Mouse (Mus musculus): ENCODE measurements around the gene Ccpg1os.

Gene Ccpg1os

DNA sequence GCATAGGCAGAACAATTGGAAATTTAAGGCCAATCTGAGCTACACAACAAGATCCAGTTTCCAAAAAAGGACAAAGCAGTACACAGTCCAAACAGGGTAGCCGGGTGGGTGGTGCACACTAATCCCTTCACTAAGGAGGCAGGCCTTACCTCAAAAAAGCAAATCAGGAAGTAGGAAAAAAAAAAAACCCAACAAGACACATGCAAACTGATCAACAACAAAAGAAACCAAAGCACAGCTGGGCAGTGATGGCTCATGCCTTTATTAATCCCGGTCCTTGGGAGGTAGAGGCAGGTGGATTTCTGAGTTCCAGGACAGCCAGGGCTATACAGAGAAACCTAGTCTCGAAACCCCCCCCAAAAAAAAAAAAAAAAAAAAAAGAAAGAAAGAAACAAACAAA lies 2.5 kb upstream of the Ccpg1os start:
- no peak for DNase-seq (ENCODE audit: extremely low read depth, low read depth)

DNA sequence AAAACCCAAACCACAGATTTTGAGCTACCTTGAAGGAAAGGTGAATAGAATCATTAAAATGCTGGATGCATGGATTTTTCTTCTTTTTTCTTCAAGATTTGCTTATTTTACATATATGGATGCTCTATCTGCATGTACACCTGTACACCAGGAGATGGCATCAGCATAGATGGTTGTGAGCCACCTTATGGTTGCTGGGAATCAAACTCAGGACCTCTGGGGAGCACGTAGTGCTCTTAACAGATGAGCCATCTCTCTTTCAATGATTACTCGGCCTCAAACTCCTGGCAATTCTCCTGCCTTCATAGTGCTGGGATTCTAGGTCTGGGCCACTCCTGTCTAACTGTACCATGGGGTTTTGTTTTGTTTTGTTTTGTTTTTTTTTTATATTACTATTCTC lies 2.1 kb downstream of the Ccpg1os start:
- DNase-seq (ENCODE audit: extremely low read depth, low read depth), result no peak

DNA sequence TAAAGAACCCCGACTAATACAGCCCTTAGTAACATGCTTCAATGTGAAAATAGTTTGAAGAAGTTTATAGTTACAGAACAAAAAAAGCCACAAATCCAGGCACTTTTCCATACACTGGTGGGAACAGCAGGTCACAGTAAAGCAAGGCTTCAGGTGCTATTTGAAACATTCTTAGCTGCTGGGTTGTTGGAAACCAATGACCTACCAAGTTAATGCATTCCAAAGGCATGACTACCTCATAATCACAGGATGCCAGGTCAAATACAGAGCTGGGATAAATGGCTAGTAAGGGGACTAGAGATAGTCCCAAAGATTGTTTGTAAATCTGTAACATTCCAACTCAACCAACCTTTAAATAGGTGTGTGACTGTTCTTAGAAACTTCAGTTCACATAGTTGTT lies 9.9 kb downstream of the Ccpg1os start:
- DNase-seq (ENCODE audit: extremely low read depth, low read depth), result no peak

DNA sequence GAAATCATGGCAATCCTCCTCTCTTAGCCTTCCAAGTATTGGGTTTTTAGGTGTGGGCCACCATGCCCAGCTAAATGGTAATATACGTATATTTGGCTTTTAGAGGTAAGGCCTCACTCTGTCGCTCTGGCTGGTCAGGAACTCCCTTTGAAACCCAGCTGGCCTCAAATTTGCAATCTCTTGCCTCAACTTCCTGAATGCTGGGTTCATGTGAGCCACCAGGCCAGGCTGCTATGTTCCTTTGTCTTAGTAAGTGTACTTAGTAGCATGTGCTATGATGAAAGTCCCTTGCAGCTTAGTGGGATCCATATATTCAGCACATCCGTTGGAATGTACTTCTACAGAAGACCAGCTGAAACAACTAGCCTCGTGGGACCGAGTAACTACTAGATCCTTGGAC lies 10.4 kb downstream of the Ccpg1os start:
- DNase-seq (ENCODE audit: extremely low read depth, low read depth), result no peak

DNA sequence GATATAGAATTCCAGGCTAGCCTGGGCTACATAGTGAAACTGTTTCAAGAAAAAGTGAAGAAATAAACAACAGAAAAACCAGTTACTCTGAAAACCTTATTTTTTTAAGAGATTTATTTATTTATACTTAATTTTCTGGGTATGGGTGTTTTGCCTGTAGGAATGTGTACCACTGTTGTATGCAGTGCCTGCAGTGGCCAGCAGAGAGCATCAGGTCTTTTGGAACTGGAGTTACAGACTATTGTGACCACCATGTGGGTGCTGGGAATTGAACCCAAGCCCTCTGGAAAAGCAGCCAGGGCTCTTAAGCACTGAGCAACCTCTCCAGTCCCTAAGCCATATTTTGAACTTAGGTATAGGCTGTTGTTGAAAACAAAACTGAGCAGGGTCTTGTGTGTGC lies 12.2 kb downstream of the Ccpg1os start:
- DNase-seq (ENCODE audit: extremely low read depth, low read depth), result no peak

DNA sequence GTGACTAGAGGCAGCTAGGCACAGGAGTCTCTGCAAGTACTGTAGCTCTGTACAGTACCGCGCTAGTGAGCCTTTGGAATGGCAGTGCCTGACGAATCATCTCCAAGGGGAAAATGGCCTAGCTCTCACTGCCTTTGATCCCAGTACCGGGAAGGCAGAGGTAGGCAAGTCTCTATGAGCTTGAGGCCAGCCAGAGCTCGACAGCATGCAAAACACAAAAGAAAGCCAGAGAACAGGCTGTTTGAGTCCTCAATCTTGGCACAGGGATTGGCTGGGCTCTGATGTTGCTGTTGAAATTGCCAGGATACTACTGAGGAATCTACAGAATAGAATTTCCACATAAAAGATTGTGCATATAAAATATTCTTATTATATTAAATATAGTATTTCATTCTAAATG lies 12.7 kb downstream of the Ccpg1os start:
- DNase-seq (ENCODE audit: extremely low read depth, low read depth), result no peak

DNA sequence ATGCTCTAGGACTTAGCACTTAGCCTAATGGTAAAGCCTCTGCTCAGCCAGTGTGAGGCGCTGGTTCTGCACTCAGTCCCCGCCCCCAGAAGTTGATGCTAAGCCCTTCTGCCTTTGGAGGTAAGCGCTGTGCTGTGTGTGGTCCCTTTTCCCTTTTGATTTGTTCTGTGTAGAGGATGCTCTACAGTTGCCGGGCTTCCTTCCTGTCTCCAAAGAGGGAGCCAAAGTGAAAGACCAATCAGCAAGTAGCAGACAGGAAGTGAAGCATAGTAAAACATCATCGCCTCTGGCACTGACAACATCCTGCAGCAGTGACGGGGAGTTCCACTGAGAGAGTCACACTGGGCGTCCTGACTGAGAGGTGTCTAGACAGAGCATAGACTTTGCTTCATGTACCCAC lies 15.3 kb downstream of the Ccpg1os start:
- DNase-seq (ENCODE audit: extremely low read depth, low read depth), result no peak

DNA sequence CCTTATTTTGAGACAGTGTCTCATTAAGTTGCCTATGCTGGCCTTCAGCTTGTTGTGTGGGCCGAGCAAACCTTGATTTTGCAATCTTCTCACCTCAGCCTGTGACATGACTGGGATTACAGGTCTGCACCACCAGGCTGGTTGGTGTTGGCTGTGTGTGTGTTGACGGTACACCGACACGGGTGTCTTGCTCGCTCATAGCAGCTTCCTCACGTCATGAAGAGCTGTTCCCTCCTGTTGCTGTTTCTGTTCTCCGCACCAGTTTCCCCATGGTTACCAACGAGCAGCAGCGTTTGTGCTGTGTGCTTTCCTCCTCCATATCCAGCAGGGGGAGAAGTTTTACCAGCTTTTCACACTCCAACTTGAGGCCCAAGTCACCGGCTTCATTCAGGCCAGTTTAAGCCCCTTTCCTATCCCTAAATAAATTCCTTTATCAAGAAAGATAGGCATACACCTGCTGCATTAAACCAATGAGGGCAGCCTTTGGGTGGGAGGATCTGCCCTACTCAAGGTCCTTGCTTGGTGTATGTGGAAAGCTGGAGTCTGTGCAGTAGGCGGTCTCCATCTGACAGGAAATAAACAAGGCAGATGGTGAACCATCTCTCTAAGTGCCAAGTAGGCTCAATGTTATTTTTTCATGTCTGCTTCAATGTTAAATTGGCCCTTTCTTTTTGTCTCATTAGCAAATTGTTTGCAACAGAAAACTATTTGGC lies 16.7 kb downstream of the Ccpg1os start:
- DNase-seq (ENCODE audit: extremely low read depth, low read depth), result no peak

DNA sequence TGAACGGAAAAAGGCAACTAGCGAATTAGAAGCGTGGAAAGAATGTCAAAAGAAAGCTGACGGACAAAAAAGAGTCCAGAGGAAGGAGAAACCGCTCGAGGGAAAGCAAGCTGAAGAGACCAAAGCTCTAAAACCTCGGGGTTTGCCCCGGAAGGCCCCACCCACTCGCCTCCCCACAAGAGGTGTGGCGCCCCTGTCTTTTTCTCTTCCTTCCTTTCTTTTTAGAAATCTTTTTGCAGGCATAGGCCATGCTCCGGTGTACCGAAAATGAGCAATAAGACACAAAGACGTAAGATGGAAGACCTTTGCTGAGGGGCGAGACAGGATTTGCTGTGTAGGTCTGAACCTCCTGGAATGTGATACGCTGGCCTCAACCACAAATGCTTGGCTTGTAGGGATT lies 23.2 kb downstream of the Ccpg1os start:
- no peak for DNase-seq (ENCODE audit: extremely low read depth, low read depth)

DNA sequence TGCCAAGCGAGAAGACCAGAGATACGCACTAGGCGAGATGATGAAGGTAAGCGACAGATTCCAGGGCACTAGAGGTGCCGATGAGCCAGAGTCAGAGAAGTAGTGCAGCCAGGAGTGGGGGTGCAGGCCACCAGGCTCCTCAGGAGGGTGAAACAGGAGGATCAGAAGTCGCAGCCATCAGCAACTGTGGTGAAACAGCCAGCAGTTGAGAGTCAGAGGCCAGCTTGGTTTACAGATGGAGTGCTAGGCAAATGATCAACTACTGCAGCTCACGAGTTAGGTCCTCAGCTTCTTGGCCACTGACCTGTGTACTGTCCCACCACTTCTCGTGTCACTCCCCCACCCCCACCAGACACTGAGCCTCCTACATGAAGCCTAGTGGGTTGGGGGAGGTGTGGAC lies 23.8 kb downstream of the Ccpg1os start:
- no peak for DNase-seq (ENCODE audit: extremely low read depth, low read depth)

DNA sequence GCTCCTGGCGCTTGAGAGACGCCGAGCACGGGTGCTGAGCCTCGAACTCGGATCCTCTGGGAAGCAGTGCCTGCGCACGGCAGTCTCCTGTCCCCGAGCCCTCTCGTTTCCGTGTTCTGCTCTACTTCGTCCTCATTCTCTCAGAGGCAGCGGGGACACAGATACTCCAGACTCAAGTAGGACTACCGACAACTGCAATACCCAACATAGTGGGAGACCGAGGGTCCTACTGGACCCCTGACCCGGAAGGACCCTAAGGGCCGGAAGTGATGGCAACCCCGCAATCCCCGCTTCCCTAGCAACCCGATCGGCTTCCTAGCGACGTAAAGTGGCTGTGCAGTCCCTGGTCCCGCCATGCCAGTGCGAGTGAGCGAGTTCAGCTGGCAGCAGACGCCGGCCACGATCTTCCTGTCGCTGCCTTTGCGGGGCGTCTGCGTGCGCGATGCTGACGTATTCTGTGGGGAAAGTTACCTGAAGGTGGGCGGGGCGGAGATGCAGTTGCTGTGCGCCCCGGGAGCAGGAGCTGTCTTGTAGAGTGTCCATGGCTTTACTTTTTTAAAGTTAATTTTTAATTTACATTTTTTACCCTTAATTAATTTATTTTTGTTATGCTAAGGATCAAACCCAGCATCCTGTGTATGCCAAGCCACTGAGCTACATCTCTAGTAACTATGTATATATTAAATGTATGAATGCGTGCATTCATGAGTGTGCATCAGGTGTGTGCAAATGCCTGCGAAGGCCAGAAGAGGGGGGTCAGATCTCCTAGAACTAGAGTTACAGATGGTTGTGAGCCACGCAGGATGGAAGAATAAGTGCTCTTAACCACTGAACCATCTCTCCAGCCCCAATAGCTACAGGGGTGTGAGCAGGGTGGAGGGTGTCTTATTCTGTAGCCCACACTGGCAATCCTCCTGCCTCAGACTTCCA lies 26.4 kb downstream of the Ccpg1os start, which contains the start of the genes Dyx1c1 and Gm44503:
Gene Dyx1c1, plus strand, starts transcription at position 265 of the 930 bp plus-strand sequence.
Gene Gm44503, plus strand, starts transcription at position 332 of the 930 bp plus-strand sequence.
- DNase-seq (ENCODE audit: extremely low read depth, low read depth), result peak; percentile 46

DNA sequence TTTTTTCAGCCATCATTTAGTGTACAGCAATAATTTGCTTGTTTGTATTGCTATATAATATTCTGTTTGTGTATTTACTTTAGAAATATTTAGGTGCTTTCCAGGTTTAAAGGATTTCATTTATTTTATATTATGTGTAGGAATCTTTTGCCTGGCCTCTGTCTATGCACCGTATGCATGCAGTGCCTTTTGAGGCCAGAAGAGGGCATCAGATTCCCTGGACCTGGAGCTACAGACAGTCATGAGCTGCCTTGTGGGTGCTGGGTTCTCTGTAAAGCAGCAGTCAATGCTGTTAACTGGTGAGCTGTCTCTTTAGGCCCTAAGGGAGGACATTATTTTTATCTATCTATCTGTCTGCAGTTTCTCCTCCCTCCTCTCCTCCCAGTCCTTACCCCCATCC lies 29.6 kb downstream of the Ccpg1os start:
- DNase-seq (ENCODE audit: extremely low read depth, low read depth), result peak; percentile 46

DNA sequence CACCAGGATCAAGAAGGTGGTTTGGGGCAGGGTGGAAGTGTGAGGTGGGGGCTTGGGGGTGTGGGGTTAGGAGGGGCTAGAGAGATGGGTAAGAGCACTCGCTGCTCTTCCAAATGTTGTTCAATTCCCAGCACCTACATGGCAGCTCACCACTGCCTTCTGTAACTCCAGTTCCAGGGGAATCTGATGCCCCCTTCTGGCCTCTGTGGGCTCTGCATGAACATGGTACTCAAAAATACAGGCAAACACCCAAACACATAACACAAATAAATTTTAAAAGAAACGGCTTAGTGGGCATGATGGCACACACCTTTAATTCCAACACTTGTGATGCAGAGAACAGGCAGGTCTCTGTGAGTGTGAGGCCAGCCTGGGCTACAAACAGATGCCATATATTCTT lies 30.4 kb downstream of the Ccpg1os start:
- no peak for DNase-seq (ENCODE audit: extremely low read depth, low read depth)

DNA sequence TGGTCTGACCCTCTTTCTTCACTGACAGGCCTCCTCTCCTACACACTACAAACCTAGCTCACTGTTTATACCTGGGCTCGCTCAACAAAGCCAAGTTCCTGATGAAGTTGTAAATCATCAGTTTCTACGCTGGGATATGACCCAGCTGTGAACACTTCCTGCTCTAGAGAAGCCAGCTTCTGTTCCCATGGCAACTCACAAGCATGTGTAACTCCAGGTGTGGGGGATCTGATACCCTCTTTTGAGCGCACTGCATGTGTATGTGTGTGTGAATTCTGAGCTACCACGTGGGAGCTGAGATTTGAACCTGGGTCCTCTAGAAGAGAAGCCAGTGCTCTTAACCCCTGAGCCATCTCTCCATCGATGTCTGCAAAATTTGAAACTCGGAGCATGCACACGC lies 35.6 kb downstream of the Ccpg1os start:
- DNase-seq (ENCODE audit: extremely low read depth, low read depth), result no peak

DNA sequence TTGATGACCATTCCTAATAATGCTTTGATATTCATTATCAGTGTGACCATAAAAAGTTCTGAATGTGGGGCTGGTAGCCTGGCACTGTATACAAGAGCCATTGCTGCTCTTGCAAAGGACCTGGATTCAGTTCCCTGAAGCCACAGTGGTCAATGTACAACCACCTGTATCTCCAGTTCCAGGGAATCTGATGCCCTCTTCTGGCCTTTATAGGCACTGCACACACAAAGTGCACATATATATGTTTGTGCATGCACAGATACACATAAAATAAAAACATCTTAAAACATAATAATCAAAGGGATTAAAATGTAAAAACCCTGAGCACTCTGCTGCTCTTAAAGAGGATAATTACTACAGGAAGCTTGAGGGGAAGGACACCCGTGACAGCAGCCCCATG lies 38.2 kb downstream of the Ccpg1os start:
- DNase-seq (ENCODE audit: extremely low read depth, low read depth), result no peak

DNA sequence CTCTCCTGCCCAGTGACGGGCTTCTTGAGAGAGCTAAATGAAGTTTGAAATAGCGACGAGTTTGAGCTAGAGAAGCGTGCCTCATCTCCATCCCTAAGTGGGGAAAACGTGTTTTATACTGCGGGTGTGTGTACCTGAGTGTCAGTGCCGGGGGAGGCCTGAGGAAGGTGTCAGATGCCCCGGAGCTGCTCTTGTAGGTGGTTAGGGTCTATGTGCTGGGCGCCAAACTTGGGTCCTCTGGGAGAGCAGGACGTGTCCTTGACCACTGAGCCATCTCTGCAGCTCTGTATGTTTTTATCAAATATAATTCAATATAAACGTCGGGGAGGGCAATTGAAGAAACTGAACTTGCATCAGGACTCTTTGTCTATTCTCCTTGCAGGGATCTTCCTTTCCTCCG lies 40.9 kb downstream of the Ccpg1os start:
- no peak for DNase-seq (ENCODE audit: extremely low read depth, low read depth)

DNA sequence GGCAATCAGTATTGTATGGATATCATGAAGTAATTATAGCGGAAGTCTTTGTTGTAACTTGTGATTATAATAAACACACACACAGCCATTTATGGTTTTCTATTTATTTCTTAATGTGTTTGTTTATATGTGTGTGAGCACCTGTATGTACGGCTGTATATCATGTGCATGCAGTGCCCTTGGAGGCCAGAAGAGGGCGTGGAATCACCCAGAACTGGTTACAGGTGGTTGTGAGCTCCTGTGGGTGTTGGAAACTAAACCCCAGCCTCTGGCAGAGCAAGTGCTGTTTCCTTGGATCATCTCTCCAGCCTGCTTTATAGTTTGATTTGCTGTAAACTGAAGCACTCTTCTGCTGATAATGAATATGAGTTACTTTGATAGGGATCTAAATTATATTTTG lies 41.8 kb downstream of the Ccpg1os start:
- no peak for DNase-seq (ENCODE audit: extremely low read depth, low read depth)

DNA sequence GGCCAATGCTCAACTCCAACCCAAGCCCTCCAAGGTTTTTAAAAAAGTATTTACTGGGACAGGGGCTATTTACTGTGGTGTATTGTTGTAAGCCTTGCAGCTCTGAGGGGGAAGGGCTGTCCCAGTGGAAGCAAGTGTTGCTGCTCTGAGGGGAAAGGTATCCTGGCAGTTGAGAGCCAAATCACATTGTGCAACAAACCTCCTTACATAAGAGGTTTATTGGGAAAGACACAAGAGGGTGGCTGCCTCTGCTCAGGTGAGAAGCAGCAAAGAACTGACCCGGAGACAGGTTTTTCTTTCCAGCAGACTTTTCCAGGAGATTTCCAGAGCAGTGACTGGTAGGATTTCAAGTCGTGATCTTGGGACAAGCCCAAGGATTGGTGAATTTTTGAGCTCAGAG lies 48.9 kb downstream of the Ccpg1os start:
- no peak for DNase-seq (ENCODE audit: extremely low read depth, low read depth)

DNA sequence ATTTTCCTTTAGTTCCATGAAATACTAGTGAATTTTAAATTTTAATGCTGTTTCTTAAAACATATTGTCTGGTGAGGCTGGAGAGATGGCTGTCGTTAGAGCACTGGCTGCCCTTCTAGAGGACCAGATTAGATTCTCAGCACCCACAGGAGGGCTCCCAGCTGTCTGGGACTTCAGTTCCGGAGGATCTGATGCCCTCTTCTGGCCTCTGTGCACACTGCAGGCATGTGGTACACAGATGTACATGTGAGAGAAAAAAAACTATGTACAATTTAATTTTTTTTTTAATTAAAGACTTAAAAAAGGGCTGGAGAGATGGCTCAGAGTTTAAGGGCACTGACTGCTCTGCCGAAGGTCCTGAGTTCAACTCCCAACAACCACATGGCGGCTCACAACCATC lies 49.9 kb downstream of the Ccpg1os start:
- DNase-seq (ENCODE audit: extremely low read depth, low read depth), result no peak

DNA sequence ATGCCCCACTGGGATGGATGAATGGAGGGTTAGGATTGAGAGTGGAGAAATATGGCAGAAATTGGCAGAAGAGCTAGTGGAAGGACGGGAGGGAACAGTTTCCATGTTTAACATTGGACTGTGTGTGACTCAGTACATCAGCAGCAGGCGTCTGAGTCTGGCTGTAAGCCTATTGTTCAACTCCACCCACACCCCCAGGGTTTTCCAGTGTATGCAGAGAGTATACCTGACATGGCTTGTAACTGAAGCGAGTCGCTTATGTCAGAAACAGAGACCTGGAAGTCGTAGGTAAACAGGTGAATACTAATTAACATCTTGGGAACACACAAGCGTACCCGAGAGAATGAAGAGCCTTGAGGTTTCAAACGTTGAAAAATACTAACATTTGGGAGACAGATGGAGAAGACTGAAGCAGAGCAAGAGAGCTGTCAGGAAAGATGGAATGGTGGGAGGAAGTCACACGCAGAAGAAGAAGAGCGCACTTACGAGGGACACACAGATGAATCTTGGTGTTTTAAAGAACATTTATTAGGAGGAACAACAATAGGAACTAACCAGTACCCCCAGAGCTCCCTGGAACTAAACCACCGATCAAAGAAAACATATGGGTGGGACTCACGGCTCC lies 53.9 kb downstream of the Ccpg1os start:
- no peak for DNase-seq (ENCODE audit: extremely low read depth, low read depth)
